Mouse (Mus musculus): ENCODE measurements around the gene Entpd7. TPM values are rescaled to one million over a fixed set of nuclear protein-coding genes. Genes with fewer than 3 reads are reported as not detected.

Gene Entpd7
- polyA plus RNA-seq, 1 experiment: 15.2 TPM

DNA sequence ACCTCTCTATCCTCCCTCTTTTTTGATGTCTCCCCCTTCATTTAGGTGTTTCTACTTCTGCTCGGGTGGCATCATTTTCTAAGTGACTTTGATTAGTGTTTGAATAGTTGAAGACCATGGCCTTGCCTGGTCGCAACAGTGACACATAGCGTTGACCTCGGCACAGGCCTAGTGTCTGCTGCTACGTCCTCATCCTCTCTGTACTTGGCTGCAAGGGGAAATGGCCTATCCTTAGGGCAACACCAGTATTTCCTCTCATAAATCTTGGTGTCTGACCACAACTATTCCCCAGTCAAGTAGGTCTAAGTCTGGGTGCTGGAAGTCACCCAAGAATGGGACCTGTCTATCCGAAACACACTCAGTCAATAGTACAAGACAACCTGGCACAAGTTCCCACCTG is 29.8 kb upstream of the Entpd7 start:
- H3K4me1 ChIP-seq (ENCODE audit: control insufficient read depth, insufficient read depth, low read length): 0 out of 2 replicates have a peak, but pooled peaks cover 2% of the 10 kb centered on the region
- no peak overlapping the region for H3K27ac ChIP-seq (ENCODE audit: insufficient read depth, low read length)
- H3K4me3 ChIP-seq (ENCODE audit: insufficient read depth, low read length): no peak overlapping the region
- TF ChIP-seq POLR2A (IDR thresholded peaks at IDR 0.05; ENCODE audit: low read depth, low read length) (no peak), CTCF (IDR thresholded peaks at IDR 0.05; ENCODE audit: borderline replicate concordance, insufficient read depth, low read length) (no peak)

DNA sequence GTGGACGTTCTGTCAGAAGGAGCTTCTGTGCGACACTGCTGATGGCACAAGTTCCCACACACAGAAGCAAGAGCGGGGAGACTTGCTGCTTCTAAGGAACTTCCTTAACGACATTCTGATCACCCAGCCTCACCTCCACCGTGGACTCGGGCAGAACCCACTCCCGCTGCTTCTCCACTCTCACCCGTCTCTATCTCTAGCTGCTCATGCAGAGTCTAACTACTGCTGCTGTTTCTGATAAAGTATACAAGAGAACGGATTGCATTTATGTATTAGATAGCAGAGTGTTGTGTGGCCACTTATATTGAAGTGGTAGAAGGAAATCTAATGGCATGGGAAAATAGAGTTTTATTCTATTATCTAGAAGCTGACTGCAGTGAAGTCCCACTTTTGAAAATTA is 28.7 kb upstream of the Entpd7 start:
- TF ChIP-seq POLR2A (IDR thresholded peaks at IDR 0.05; ENCODE audit: low read depth, low read length): no peak
- no peak for TF ChIP-seq CTCF (IDR thresholded peaks at IDR 0.05; ENCODE audit: borderline replicate concordance, insufficient read depth, low read length)
- Histone ChIP-seq H3K4me1 (ENCODE audit: control insufficient read depth, insufficient read depth, low read length) (0 out of 2 replicates have a peak, but pooled peaks cover 2% of the 10 kb centered on the region), H3K4me3 (ENCODE audit: insufficient read depth, low read length) (no peak overlapping the region), H3K27ac (ENCODE audit: insufficient read depth, low read length) (no peak overlapping the region)

DNA sequence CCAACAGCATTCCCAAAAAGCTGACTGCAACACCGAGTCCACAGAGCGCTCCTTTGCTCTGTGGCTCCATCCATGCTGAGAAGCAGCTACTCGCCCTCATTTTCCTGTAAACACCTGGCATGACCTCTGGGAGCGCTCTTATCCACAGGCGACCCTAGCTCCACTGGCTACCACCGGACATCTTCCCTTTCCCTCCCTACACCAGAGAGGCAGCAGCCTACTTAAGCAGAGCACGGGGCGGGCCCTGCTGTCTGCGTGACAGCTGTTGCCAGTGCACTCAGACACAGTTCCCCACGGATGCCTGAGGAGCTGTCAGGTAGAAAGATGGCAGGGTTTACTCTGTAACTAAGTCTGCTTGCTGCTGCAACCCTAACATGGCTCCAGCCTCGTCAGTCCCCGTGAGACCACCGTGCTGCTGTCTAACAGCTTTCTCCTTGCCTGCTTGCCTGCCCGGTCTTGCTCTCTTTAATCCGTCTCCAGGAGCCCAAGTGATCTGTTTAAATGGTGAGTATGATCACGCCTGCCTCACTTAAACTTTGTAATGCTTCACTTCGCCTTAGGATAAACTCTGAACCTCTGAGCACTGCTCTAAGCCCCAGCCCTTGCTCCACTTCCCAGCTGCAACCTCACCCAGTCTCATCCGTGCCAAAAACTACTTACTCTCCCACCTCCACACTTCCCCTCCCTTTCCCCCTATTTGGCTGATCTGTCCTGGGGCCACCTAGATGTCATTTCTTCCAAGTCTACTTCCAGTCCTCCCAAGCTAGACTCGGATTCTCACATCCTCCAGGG is 27.1 kb upstream of the Entpd7 start:
- Histone ChIP-seq H3K4me3 (ENCODE audit: insufficient read depth, low read length) (no peak overlapping the region), H3K27ac (ENCODE audit: insufficient read depth, low read length) (no peak overlapping the region), H3K4me1 (ENCODE audit: control insufficient read depth, insufficient read depth, low read length) (peaks cover 5% of the 10 kb centered on the region; the same call in 1 of the 2 replicates)
- TF ChIP-seq POLR2A (IDR thresholded peaks at IDR 0.05; ENCODE audit: low read depth, low read length): no peak
- TF ChIP-seq CTCF (IDR thresholded peaks at IDR 0.05; ENCODE audit: borderline replicate concordance, insufficient read depth, low read length): no peak

DNA sequence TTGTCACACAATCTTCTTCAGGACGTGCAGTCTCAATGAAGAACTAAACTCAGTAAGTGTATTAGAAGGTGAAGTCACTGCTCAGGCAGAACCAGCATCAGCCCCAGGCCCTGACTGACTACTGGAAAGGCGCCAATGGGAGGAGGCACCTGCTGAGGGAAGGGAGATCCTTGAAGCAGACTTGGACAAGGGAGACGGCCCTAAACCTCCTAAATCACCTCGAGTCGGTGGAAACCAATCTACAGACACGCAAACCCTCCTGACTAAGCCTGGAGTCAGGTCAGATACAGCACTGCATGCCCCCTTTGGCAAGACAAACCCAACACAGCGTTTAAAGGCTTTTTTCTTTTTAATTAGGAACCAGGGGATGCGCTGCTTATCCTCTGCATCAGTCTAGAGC is 26.0 kb upstream of the Entpd7 start:
- peaks cover 5% of the 10 kb centered on the region; the same call in 1 of the 2 replicates for H3K4me1 ChIP-seq (ENCODE audit: control insufficient read depth, insufficient read depth, low read length)
- H3K27ac ChIP-seq (ENCODE audit: insufficient read depth, low read length): no peak overlapping the region
- TF ChIP-seq CTCF (IDR thresholded peaks at IDR 0.05; ENCODE audit: borderline replicate concordance, insufficient read depth, low read length) (no peak), POLR2A (IDR thresholded peaks at IDR 0.05; ENCODE audit: low read depth, low read length) (no peak)
- no peak overlapping the region for H3K4me3 ChIP-seq (ENCODE audit: insufficient read depth, low read length)

DNA sequence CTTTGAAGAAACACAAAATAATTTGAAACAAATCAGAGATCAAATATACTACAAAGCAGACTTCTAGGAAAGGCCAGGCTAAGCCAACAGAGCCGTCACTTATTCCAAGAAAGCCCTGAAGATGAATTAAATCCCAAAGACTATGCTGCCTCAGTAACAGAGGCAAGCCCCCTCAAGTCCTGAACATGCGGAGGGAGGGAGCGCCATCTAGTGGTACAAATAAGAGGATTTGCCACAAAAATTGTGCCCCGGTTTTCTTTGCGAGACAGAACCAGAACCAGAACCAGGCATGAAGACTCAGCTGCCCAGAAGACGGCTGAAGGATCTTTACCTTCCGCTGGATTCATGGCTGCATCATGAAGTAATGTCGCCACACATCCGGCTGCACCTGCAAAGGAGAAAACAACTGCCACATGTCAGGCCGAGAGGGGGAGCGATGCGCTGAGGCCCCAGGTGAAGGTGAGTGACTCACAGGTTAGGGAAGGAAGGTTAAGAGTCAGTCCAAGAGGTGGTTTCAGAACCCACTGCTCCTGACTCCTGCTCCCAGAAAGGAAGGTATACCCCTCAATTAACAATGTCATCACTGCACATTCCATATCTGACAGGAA is 23.9 kb upstream of the Entpd7 start:
- Histone ChIP-seq H3K4me1 (ENCODE audit: control insufficient read depth, insufficient read depth, low read length) (peaks cover 7% of the 10 kb centered on the region; the same call in 1 of the 2 replicates), H3K4me3 (ENCODE audit: insufficient read depth, low read length) (no peak overlapping the region), H3K27ac (ENCODE audit: insufficient read depth, low read length) (no peak overlapping the region)
- TF ChIP-seq CTCF (IDR thresholded peaks at IDR 0.05; ENCODE audit: borderline replicate concordance, insufficient read depth, low read length): peak; percentile 68
- no peak for TF ChIP-seq POLR2A (IDR thresholded peaks at IDR 0.05; ENCODE audit: low read depth, low read length)

DNA sequence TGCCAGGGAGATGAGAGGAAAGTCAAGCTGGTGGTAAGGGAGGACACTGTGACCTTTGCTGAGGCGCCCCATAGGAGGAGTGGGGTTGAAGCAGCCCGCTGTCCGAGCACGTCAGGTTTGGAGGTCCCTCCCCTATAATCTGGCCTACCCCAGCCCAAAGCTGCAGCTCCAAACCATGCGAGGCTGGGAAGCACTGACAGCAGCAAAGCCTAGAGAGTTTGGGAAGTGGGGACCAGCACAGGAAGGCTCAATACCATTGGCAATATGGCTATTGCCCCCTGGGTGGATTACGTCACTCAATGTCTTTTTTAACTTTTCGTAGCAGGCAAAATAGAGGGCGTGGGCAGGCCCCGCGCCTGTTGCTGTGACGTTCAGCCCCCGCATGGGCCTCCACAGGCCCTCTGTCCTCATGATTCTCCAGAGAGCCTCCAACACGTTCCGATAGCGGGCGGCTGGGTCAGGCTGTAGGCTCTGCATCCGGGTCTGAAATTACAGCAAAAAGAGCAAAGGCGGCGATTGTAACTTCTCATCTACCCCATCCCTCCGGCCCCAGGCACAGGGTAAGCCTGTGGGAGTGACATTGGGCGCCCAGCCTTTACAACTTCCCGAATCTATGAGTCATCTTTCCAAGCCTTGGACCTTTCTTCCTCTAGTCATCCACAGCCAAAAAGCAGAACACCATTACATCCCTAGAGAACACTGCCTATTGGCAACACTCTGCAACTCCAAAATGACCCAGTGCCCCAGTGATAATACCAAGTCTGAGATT is 22.6 kb upstream of the Entpd7 start:
- H3K27ac ChIP-seq (ENCODE audit: insufficient read depth, low read length): no peak overlapping the region
- H3K4me1 ChIP-seq (ENCODE audit: control insufficient read depth, insufficient read depth, low read length): peaks cover 7% of the 10 kb centered on the region; the same call in 1 of the 2 replicates
- no peak overlapping the region for H3K4me3 ChIP-seq (ENCODE audit: insufficient read depth, low read length)
- TF ChIP-seq POLR2A (IDR thresholded peaks at IDR 0.05; ENCODE audit: low read depth, low read length) (no peak), CTCF (IDR thresholded peaks at IDR 0.05; ENCODE audit: borderline replicate concordance, insufficient read depth, low read length) (no peak)

DNA sequence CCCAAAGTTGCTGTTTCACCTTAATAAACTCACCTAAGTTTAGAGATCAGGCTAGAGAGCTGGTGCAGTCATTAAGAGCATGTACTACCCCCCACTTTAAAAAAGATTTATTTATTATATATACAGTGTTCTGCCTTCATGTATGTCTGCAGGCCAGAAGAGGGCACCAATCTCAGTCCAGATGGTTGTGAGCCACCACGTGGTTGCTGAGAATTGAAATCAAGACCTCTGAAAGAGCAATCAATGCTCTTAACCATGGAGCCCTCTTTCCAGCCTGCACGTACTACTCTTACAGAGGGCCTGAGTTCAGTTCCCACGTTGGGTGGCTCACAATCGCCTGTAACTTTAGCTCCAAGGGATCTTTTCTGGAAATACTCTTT is 22.1 kb upstream of the Entpd7 start:
- H3K27ac ChIP-seq (ENCODE audit: insufficient read depth, low read length): no peak overlapping the region
- TF ChIP-seq CTCF (IDR thresholded peaks at IDR 0.05; ENCODE audit: borderline replicate concordance, insufficient read depth, low read length) (0 out of 2 replicates have a peak, but pooled peaks have one; percentile 21), POLR2A (IDR thresholded peaks at IDR 0.05; ENCODE audit: low read depth, low read length) (no peak)
- H3K4me3 ChIP-seq (ENCODE audit: insufficient read depth, low read length): no peak overlapping the region
- H3K4me1 ChIP-seq (ENCODE audit: control insufficient read depth, insufficient read depth, low read length): peaks cover 6% of the 10 kb centered on the region; the same call in 1 of the 2 replicates

DNA sequence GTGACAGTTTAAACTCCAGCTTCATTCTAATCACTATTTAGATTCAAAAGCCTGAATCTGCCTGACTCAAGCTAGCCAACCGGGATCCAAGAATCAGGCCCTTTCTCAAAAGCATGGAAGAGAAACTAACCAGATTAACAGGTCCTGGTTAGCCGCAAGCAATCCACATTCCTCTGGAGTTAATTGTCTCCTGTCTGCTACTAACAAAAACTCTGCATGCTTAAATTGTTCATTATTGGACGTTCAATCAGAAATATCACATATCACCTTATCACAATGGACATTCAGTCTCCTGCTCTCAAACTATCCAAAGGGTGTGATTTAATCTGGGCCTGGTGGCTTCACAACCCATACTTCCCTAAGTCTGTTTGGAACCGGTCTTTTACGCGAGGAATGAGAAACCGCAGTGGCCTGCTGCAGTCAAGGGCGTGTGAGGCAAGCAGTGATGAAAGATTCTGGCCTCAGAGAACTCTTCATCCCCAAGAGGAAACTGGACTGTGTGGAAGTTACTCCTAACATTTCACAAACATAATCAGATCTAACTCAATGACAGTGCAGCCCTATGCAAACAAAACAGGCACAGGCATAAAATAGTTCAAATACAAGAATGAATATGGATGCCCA is 20.2 kb upstream of the Entpd7 start:
- peaks cover 9% of the 10 kb centered on the region for H3K4me1 ChIP-seq (ENCODE audit: control insufficient read depth, insufficient read depth, low read length)
- no peak overlapping the region for H3K4me3 ChIP-seq (ENCODE audit: insufficient read depth, low read length)
- TF ChIP-seq POLR2A (IDR thresholded peaks at IDR 0.05; ENCODE audit: low read depth, low read length): no peak
- no peak for TF ChIP-seq CTCF (IDR thresholded peaks at IDR 0.05; ENCODE audit: borderline replicate concordance, insufficient read depth, low read length)
- no peak overlapping the region for H3K27ac ChIP-seq (ENCODE audit: insufficient read depth, low read length)

DNA sequence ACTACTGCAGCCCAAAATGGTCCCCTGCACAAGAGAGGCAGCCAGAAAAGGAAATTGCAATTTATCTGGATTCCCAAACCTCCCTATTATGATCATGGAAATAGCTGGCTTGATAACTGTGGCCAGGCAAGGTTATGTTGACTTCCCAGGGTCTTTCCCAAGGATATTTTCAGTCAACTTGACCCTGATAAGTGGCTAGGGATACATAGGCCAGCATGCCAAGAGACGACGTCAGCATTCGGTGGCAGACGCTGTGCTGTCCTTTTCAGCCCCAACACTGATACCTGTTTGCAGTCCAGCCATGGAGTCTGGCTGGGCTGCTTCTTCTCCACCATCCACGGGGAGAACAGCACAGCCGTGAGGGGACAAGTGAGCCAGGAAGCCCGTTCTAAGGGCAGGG is 18.4 kb upstream of the Entpd7 start:
- Histone ChIP-seq H3K4me3 (ENCODE audit: insufficient read depth, low read length) (no peak overlapping the region), H3K4me1 (ENCODE audit: control insufficient read depth, insufficient read depth, low read length) (peaks cover 9% of the 10 kb centered on the region), H3K27ac (ENCODE audit: insufficient read depth, low read length) (no peak overlapping the region)
- TF ChIP-seq CTCF (IDR thresholded peaks at IDR 0.05; ENCODE audit: borderline replicate concordance, insufficient read depth, low read length) (no peak), POLR2A (IDR thresholded peaks at IDR 0.05; ENCODE audit: low read depth, low read length) (no peak)
